Mouse (Mus musculus): ENCODE results near the gene Efcab11. TPM values are rescaled to one million over a fixed set of nuclear protein-coding genes. Genes with fewer than 3 reads are reported as not detected.

Efcab11 gene
- total RNA-seq, 1 experiment from 2014 or later, result 6.3 TPM

Other genes starting within 250 kb of the Efcab11 start
- 18.9 and 25.4 TPM in 2 replicates for gene Tdp1, start 78 bp upstream of the Efcab11 start, total RNA-seq (2017)
- not detected in 2 replicates for gene Kcnk13, start 80.1 kb upstream of the Efcab11 start, total RNA-seq (2017)
- 258 and 298 TPM in 2 replicates for gene Psmc1, start 225.7 kb upstream of the Efcab11 start, total RNA-seq (2017)